Mouse (Mus musculus): ENCODE results near the gene Ackr2. TPM values are rescaled to one million over a fixed set of nuclear protein-coding genes. Genes with fewer than 3 reads are reported as not detected.
A peak's percentile ranks its signal among the peaks of the same experiment; 100 is the strongest.

Gene Ackr2
- total and polyA plus RNA-seq, 2 experiments from 2014 or later: 1.4 to 2.1 TPM

DNA sequence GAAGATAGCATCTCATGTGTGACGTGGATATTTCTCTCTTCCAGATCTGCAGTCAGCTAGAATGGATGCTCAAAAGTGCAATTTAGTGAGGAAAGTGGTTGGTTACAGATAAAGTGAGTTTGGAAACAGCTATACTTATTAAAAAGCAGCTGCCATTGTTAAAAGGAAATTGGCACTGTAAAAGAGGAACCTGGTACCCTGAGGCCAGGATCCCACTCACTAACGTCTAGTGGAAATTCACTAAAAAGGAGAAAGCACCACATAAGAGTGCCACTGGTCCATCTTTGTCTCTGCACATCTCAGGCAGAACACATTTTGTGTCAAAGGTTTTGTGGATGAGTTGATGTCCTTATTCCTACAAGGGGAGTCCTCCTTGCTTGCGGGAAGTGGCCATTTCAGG, 45.5 kb downstream of the Ackr2 start:
- no peaks in the 10 kb centered on the region for H3K36me3 ChIP-seq (ENCODE audit: insufficient read depth)
- H3K4me3 ChIP-seq (ENCODE audit: low read depth, low read length): no peak overlapping the region
- H3K9ac ChIP-seq: no peak overlapping the region
- DNase-seq (no peak), ATAC-seq (no peak)
- no peak overlapping the region for H3K27ac ChIP-seq (ENCODE audit: low read depth, low read length)
- H3K9me3 ChIP-seq (ENCODE audit: low read length): no peaks in the 10 kb centered on the region
- H3K4me2 ChIP-seq (ENCODE audit: low read depth): no peak overlapping the region
- 87% methylated on average over 3 of the region's 3 CpGs for WGBS
- no peak for TF ChIP-seq CTCF (IDR thresholded peaks at IDR 0.05; ENCODE audit: low read depth)
- H3K4me1 ChIP-seq (ENCODE audit: insufficient read depth): no peaks in the 10 kb centered on the region
- no peaks in the 10 kb centered on the region for H3K27me3 ChIP-seq (ENCODE audit: insufficient read depth, low read length)

DNA sequence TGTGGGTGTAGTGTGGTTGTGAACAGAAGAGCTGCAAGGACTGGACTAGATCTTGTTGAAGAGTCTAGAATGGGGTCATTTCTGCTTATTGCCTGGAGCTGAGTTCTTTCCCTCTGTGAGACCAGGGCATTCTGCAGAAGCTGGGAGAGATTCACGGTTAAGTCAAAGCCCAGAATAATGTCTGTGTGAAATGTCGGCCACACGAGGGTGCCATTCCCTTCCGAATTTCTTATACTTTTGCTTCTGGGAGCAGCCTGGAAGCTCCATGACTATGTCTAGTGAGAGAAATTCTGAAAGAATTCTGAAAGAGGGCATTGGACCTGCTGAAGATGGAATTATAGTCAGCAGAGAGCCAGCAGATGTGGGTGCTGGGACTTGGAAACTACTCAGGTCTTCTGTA, 49.6 kb downstream of the Ackr2 start:
- Histone ChIP-seq H3K4me2 (ENCODE audit: low read depth) (no peak overlapping the region), H3K36me3 (ENCODE audit: insufficient read depth) (no peaks in the 10 kb centered on the region), H3K27ac (ENCODE audit: low read depth, low read length) (no peak overlapping the region), H3K4me3 (ENCODE audit: low read depth, low read length) (no peak overlapping the region), H3K4me1 (ENCODE audit: insufficient read depth) (0 out of 2 replicates have a peak, but pooled peaks cover 5% of the 10 kb centered on the region), H3K9me3 (ENCODE audit: low read length) (no peaks in the 10 kb centered on the region), H3K27me3 (ENCODE audit: insufficient read depth, low read length) (no peaks in the 10 kb centered on the region), H3K9ac (no peak overlapping the region)
- 12% methylated on average over 4 of the region's 4 CpGs for WGBS
- peak; percentile 79 for ATAC-seq
- DNase-seq: peak; percentile 87
- peak; percentile 82 for TF ChIP-seq CTCF (IDR thresholded peaks at IDR 0.05; ENCODE audit: low read depth)

DNA sequence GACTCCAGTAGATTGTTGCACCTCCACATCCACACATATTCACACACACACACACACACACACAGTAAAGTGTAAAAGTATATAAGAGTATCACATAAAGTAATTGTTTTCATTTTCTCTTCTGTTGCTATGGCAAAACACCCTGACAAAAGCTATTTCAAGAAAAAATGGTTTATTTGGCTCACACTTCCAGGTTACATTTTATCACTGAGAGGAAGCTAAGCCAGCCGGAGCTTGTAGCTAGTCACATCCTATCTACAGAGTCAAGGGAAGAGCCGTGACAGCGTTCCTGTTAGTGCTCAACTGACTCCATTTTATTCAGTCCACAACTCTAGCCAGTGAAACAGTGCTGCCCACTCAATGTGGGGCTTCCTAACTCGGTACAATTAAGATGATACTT, 50.3 kb downstream of the Ackr2 start:
- H3K9me3 ChIP-seq (ENCODE audit: low read length): no peaks in the 10 kb centered on the region
- H3K4me1 ChIP-seq (ENCODE audit: insufficient read depth): 0 out of 2 replicates have a peak, but pooled peaks cover 5% of the 10 kb centered on the region
- no peak overlapping the region for H3K4me3 ChIP-seq (ENCODE audit: low read depth, low read length)
- no peaks in the 10 kb centered on the region for H3K27me3 ChIP-seq (ENCODE audit: insufficient read depth, low read length)
- DNase-seq: peak; percentile 7
- no peak for TF ChIP-seq CTCF (IDR thresholded peaks at IDR 0.05; ENCODE audit: low read depth)
- 75% methylated on average over 4 of the region's 4 CpGs for WGBS
- H3K36me3 ChIP-seq (ENCODE audit: insufficient read depth): no peaks in the 10 kb centered on the region
- no peak overlapping the region for H3K27ac ChIP-seq (ENCODE audit: low read depth, low read length)
- no peak for ATAC-seq
- H3K4me2 ChIP-seq (ENCODE audit: low read depth): no peak overlapping the region
- no peak overlapping the region for H3K9ac ChIP-seq

DNA sequence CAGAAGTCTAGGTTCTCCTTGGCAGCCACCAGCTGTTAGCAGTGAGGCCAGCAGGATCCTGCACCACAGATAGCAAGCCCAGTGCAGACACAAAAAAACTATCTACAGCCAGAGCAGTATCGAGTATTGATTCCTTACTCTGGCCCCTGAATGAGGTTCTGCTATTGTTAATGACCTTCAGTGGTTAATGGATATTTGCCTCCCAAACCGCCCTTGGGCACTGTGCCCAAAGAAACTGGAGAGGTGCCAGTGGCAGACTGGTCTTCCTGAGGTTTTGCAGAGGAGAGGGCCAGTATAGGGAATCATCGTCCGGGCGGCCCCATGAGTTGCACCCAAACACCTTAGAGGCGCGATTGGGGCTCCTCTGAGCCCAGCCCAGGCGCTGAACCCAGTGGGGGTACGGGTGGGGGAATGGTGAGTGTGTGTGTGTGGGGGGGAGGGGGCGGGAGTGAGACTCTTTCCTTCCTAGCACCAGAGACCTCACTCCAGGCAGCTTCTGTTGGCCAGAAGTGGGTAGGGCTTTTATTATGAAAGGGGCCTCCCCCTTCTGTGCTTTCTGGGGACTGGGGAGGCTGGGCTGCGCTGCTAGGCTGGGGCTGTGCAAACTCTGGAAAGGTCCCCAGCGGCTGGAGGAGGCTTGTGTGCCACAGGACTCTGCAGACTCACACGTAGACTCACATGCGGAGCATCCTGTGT, 52.4 kb downstream of the Ackr2 start, which contains the start of gene Fam198a:
Gene Fam198a (plus strand): TSS at position 571 of the 696 bp plus-strand sequence.
- no peak; the same call in 1 of the 2 replicates for TF ChIP-seq CTCF (IDR thresholded peaks at IDR 0.05; ENCODE audit: low read depth)
- Histone ChIP-seq H3K4me3 (ENCODE audit: low read depth, low read length) (no peak within 1 kb of the TSS), H3K4me2 (ENCODE audit: low read depth) (peak within 1 kb of the TSS; percentile 32), H3K27me3 (ENCODE audit: insufficient read depth, low read length) (no peaks in the 10 kb centered on the region), H3K9ac (peak within 1 kb of the TSS; percentile 25; the same call in 1 of the 2 replicates), H3K9me3 (ENCODE audit: low read length) (no peaks in the 10 kb centered on the region), H3K27ac (ENCODE audit: low read depth, low read length) (no peak within 1 kb of the TSS), H3K36me3 (ENCODE audit: insufficient read depth) (no peaks in the 10 kb centered on the region), H3K4me1 (ENCODE audit: insufficient read depth) (0 out of 2 replicates have a peak, but pooled peaks cover 5% of the 10 kb centered on the region)
- peak; percentile 66 for DNase-seq
- WGBS: 4% methylated on average over 14 of the region's 14 CpGs
- ATAC-seq: peak; percentile 88

DNA sequence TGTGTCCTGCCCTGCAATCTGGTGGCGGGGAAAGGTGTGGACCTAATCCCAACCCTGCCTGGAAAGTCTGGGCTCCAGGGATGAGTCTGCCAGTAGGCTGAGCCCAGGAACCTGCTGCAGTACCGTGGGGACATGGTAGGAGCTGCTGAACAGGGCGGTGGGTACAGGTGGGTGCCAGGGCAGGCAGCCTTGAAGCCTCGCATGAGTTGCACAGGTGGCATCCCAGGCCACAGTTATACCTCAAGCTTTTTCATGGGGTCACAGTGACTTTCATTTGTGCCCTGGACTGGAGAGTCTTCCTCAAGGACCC, 52.9 kb downstream of the Ackr2 start:
- 26% methylated on average over 4 of the region's 4 CpGs for WGBS
- Histone ChIP-seq H3K27me3 (ENCODE audit: insufficient read depth, low read length) (no peaks in the 10 kb centered on the region), H3K36me3 (ENCODE audit: insufficient read depth) (no peaks in the 10 kb centered on the region), H3K4me3 (ENCODE audit: low read depth, low read length) (no peak overlapping the region), H3K4me2 (ENCODE audit: low read depth) (peak overlapping the region; percentile 32), H3K9ac (peak overlapping the region; percentile 25; the same call in 1 of the 2 replicates), H3K4me1 (ENCODE audit: insufficient read depth) (0 out of 2 replicates have a peak, but pooled peaks cover 5% of the 10 kb centered on the region), H3K9me3 (ENCODE audit: low read length) (no peaks in the 10 kb centered on the region), H3K27ac (ENCODE audit: low read depth, low read length) (no peak overlapping the region)
- ATAC-seq: no peak; the same call in 1 of the 2 replicates
- no peak for DNase-seq
- no peak for TF ChIP-seq CTCF (IDR thresholded peaks at IDR 0.05; ENCODE audit: low read depth)

DNA sequence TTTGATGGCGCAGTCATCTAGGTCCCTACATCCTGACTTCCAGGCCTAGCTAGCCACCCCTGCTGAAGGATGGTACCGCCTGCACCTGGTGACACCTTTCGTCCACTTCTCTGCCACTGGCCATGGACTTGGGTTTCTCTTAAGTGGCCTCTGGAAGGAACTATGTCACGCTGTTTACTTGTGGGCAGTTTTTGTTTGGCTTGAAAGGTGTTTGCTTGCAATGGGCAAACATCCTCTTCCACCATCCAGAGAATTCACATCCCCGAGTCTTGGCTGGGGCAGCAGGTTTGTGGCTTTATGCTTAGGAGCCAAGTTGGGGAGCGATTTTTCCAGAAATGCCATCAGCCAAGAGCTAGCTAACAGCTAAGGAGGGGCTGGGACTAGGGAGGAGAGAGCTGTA, 54.4 kb downstream of the Ackr2 start:
- no peak overlapping the region for H3K27ac ChIP-seq (ENCODE audit: low read depth, low read length)
- H3K4me1 ChIP-seq (ENCODE audit: insufficient read depth): 0 out of 2 replicates have a peak, but pooled peaks cover 5% of the 10 kb centered on the region
- TF ChIP-seq CTCF (IDR thresholded peaks at IDR 0.05; ENCODE audit: low read depth): no peak
- no peak overlapping the region for H3K9ac ChIP-seq
- H3K4me2 ChIP-seq (ENCODE audit: low read depth): no peak overlapping the region
- no peaks in the 10 kb centered on the region for H3K27me3 ChIP-seq (ENCODE audit: insufficient read depth, low read length)
- H3K4me3 ChIP-seq (ENCODE audit: low read depth, low read length): no peak overlapping the region
- DNase-seq (no peak), ATAC-seq (no peak)
- H3K9me3 ChIP-seq (ENCODE audit: low read length): no peaks in the 10 kb centered on the region
- H3K36me3 ChIP-seq (ENCODE audit: insufficient read depth): no peaks in the 10 kb centered on the region
- WGBS: 83% methylated on average over 6 of the region's 6 CpGs

DNA sequence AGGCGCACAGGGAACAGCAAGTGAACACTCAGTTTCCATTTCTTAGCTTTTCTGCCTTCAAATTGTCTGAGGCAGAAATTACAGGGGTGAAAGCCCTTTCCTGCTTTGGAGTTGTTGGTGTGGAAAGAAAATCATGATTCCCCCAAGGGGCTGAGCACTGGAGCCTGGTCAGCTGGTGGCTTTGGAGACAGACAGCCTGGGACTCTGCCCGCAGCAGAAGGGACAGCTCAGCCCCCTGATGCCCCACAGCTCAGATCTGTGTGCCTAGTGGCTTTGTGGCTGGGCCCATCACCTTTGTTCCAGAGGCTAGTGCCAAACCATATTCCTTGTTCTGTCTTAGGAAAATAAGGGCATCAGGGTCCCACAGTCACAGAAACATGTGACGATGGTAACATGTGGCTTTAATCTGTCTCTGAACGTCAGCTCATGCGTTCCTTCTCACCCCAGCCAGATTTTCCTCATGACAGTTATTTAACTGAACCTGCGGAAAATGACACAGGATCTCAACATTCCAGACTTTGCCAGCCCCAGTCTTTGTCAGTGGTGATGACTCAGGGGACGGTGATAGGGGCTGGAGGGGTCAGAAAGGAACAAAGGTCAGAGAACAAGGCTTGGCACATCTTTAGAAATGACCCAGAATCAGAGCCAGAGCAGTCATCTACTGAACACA, 61.9 kb downstream of the Ackr2 start:
- no peaks in the 10 kb centered on the region for H3K4me1 ChIP-seq (ENCODE audit: insufficient read depth)
- H3K36me3 ChIP-seq (ENCODE audit: insufficient read depth): no peaks in the 10 kb centered on the region
- H3K4me2 ChIP-seq (ENCODE audit: low read depth): no peak overlapping the region
- no peaks in the 10 kb centered on the region for H3K27me3 ChIP-seq (ENCODE audit: insufficient read depth, low read length)
- no peak overlapping the region for H3K27ac ChIP-seq (ENCODE audit: low read depth, low read length)
- no peak overlapping the region for H3K4me3 ChIP-seq (ENCODE audit: low read depth, low read length)
- ATAC-seq (no peak), DNase-seq (no peak)
- TF ChIP-seq CTCF (IDR thresholded peaks at IDR 0.05; ENCODE audit: low read depth): no peak
- H3K9me3 ChIP-seq (ENCODE audit: low read length): no peaks in the 10 kb centered on the region
- WGBS: 51% methylated on average over 7 of the region's 7 CpGs
- no peak overlapping the region for H3K9ac ChIP-seq

Other genes starting within 250 kb of the Ackr2 start
- 21.2 and 24.8 TPM in 2 replicates for gene Sec22c, start 192.9 kb upstream of the Ackr2 start, total RNA-seq (2014; rRNA removed)
- gene Sec22c, start 192.9 kb upstream of the Ackr2 start, polyA plus RNA-seq (2015; fragmentation: Nextera tagmentation; extraction: Ambion mirVana): 22.2 and 36.3 TPM in 2 replicates
- 69.5 and 104 TPM in 2 replicates for gene Ss18l2, start 188.0 kb upstream of the Ackr2 start, total RNA-seq (2014; rRNA removed)
- 185 and 241 TPM in 2 replicates for gene Ss18l2, start 188.0 kb upstream of the Ackr2 start, polyA plus RNA-seq (2015; fragmentation: Nextera tagmentation; extraction: Ambion mirVana)
- gene Nktr, start 179.2 kb upstream of the Ackr2 start, total RNA-seq (2014; rRNA removed): 79.8 and 97.3 TPM in 2 replicates
- 31.3 and 43.2 TPM in 2 replicates for gene Nktr, start 179.2 kb upstream of the Ackr2 start, polyA plus RNA-seq (2015; fragmentation: Nextera tagmentation; extraction: Ambion mirVana)
- 44.6 and 48.8 TPM in 2 replicates for gene Zfp651, start 139.0 kb upstream of the Ackr2 start, total RNA-seq (2014; rRNA removed)
- gene Zfp651, start 139.0 kb upstream of the Ackr2 start, polyA plus RNA-seq (2015; fragmentation: Nextera tagmentation; extraction: Ambion mirVana): 16.3 and 17.5 TPM in 2 replicates
- gene Klhl40, start 120.7 kb upstream of the Ackr2 start, total RNA-seq (2014; rRNA removed): 2.7 and 2.8 TPM in 2 replicates
- gene Klhl40, start 120.7 kb upstream of the Ackr2 start, polyA plus RNA-seq (2015; fragmentation: Nextera tagmentation; extraction: Ambion mirVana): 1.7 and 2.0 TPM in 2 replicates
- 0.15 and 1.2 TPM in 2 replicates for gene Hhatl, start 105.8 kb upstream of the Ackr2 start, total RNA-seq (2014; rRNA removed)
- gene Hhatl, start 105.8 kb upstream of the Ackr2 start, polyA plus RNA-seq (2015; fragmentation: Nextera tagmentation; extraction: Ambion mirVana): 0.15 and 0.39 TPM in 2 replicates
- gene Ccdc13, start 58.9 kb upstream of the Ackr2 start, total RNA-seq (2014; rRNA removed): 4.3 and 5.2 TPM in 2 replicates
- 3.6 and 4.7 TPM in 2 replicates for gene Ccdc13, start 58.9 kb upstream of the Ackr2 start, polyA plus RNA-seq (2015; fragmentation: Nextera tagmentation; extraction: Ambion mirVana)
- 35.1 and 35.9 TPM in 2 replicates for gene Higd1a, start 40.0 kb upstream of the Ackr2 start, total RNA-seq (2014; rRNA removed)
- 134 and 146 TPM in 2 replicates for gene Higd1a, start 40.0 kb upstream of the Ackr2 start, polyA plus RNA-seq (2015; fragmentation: Nextera tagmentation; extraction: Ambion mirVana)
- gene Cyp8b1, start 17.9 kb downstream of the Ackr2 start, total RNA-seq (2014; rRNA removed): not detected in 2 replicates
- gene Cyp8b1, start 17.9 kb downstream of the Ackr2 start, polyA plus RNA-seq (2015; fragmentation: Nextera tagmentation; extraction: Ambion mirVana): not detected in 2 replicates
- 2.5 and 5.7 TPM in 2 replicates for gene Fam198a, start 52.6 kb downstream of the Ackr2 start, total RNA-seq (2014; rRNA removed)
- 1.3 and 1.6 TPM in 2 replicates for gene Fam198a, start 52.6 kb downstream of the Ackr2 start, polyA plus RNA-seq (2015; fragmentation: Nextera tagmentation; extraction: Ambion mirVana)
- 64.6 and 85.7 TPM in 2 replicates for gene Pomgnt2, start 98.8 kb downstream of the Ackr2 start, total RNA-seq (2014; rRNA removed)
- gene Pomgnt2, start 98.8 kb downstream of the Ackr2 start, polyA plus RNA-seq (2015; fragmentation: Nextera tagmentation; extraction: Ambion mirVana): 28.3 and 35.6 TPM in 2 replicates
- 99.8 and 109 TPM in 2 replicates for gene Snrk, start 218.9 kb downstream of the Ackr2 start, total RNA-seq (2014; rRNA removed)
- gene Snrk, start 218.9 kb downstream of the Ackr2 start, polyA plus RNA-seq (2015; fragmentation: Nextera tagmentation; extraction: Ambion mirVana): 57.7 and 82.3 TPM in 2 replicates

Measured in forebrain, postnatal 0 days (tissue).